Mouse (Mus musculus): Measurements from ENCODE around the gene Arvcf.

- no peak for TF ChIP-seq POLR2A (IDR thresholded peaks at IDR 0.05; ENCODE audit: borderline replicate concordance, low read depth, low read length)
- TF ChIP-seq CTCF (IDR thresholded peaks at IDR 0.05; ENCODE audit: low read depth, low read length): peak; percentile 98
These were observed 95.4 kb downstream of the Arvcf start for GRCm38 (mm10) chr16:18443385-18443841.
